Mouse (Mus musculus) midbrain, postnatal 0 days (tissue): ENCODE data around the gene Rrm2. TPM values are rescaled to one million over a fixed set of nuclear protein-coding genes. Genes with fewer than 3 reads are reported as not detected.
A peak's percentile ranks its signal among the peaks of the same experiment; 100 is the strongest.
"Not testable (repeated sequence)": the region's sequence is repeated elsewhere in the genome, so short reads cannot be mapped to it uniquely, and the experiment has no call there.

Experiments used
- ATAC-seq: fragments of 200-750 bp; cut with Nextera tagmentation; 2 replicates; pipeline ENCODE4 v1.8.0; 2017; ENCODE audit warnings: moderate number of reproducible peaks, mild to moderate bottlenecking, moderate TSS enrichment, moderate library complexity; ENCODE audit not compliant: low FRiP score
- DNase-seq: peaks from one replicate; pipeline ENCODE4 v3.0.0-alpha.2; 2015; ENCODE audit warnings: low spot score
- H3K27ac ChIP-seq: fragments of 300-500 bp; sonication (generic); 2 replicates; pipeline ENCODE4 v1.5.1; 2014; ENCODE audit warnings: low read depth, mild to moderate bottlenecking, low read length, mixed read lengths
- H3K27me3 ChIP-seq: fragments of 300-500 bp; sonication (generic); 2 replicates; pipeline ENCODE4 v1.6.1; 2014; ENCODE audit warnings: low read length, control low read depth, mixed read lengths; ENCODE audit not compliant: insufficient read depth
- H3K36me3 ChIP-seq: fragments of 300-500 bp; sonication (generic); 2 replicates; pipeline ENCODE4 v1.6.1; 2014; ENCODE audit warnings: low read length, control low read depth, mixed read lengths; ENCODE audit not compliant: insufficient read depth
- H3K4me1 ChIP-seq: fragments of 300-500 bp; sonication (generic); 2 replicates; pipeline ENCODE4 v1.6.1; 2014; ENCODE audit warnings: mild to moderate bottlenecking, control low read depth, antibody characterized with exemption, low read length, mixed read lengths; ENCODE audit not compliant: insufficient read depth
- H3K4me2 ChIP-seq: fragments of 300-500 bp; sonication (generic); 2 replicates; pipeline ENCODE4 v1.6.1; 2014; ENCODE audit warnings: low read depth, mild to moderate bottlenecking, low read length, mixed read lengths; ENCODE audit not compliant: poor library complexity, severe bottlenecking
- H3K4me3 ChIP-seq: fragments of 300-500 bp; sonication (generic); 2 replicates; pipeline ENCODE4 v1.5.1; 2014; ENCODE audit warnings: low read depth, mild to moderate bottlenecking, low read length, moderate library complexity
- H3K9ac ChIP-seq: fragments of 300-500 bp; sonication (generic); replicated peaks from 2 replicates; pipeline ENCODE4 v1.6.1; 2014; ENCODE audit warnings: mild to moderate bottlenecking, low read length, moderate library complexity, mixed read lengths; ENCODE audit not compliant: poor library complexity, severe bottlenecking
- H3K9me3 ChIP-seq: fragments of 300-500 bp; sonication (generic); 2 replicates; pipeline ENCODE4 v1.6.1; 2016; ENCODE audit warnings: low read length, control low read depth
- CTCF ChIP-seq: IDR thresholded peaks from 2 replicates; pipeline ENCODE4 v1.5.1; 2016; ENCODE audit warnings: antibody characterized with exemption, mild to moderate bottlenecking
- WGBS: fragments of 180-500 bp; shearing (Covaris S2); extraction: QIAGEN DNeasy Blood & Tissue Kit; methylation state at CpG from one replicate; pipeline ENCODE4 v1.1.7; 2014; 5-methylcytosine and 5-hydroxymethylcytosine counted together
- polyA plus RNA-seq: library from polyadenylated mRNA; unstranded; fragments of >200 nt; fragmentation: Nextera tagmentation; extraction: Ambion mirVana; gene quantifications from 2 replicates; pipeline ENCODE4 v1.2.1, GENCODE M21; 2015
- total RNA-seq: library from RNA; depleted of rRNA; stranded (reverse); fragments of >200 nt; gene quantifications from 2 replicates; pipeline ENCODE4 v1.2.3, GENCODE M21; 2014

Gene Rrm2
- total and polyA plus RNA-seq, 2 experiments from 2014 or later = 15.1 to 23.4 TPM

- H3K9ac ChIP-seq = no peak overlapping the region
- ATAC-seq (no peak), DNase-seq (no peak)
- H3K9me3 ChIP-seq = no peaks in the 10 kb centered on the region
- no peaks in the 10 kb centered on the region for H3K36me3 ChIP-seq
- TF ChIP-seq CTCF = no peak
- 0 out of 2 replicates have a peak, but pooled peaks cover 3% of the 10 kb centered on the region for H3K27me3 ChIP-seq
- no peak overlapping the region for H3K27ac ChIP-seq
- no peak overlapping the region for H3K4me3 ChIP-seq
- H3K4me1 ChIP-seq = no peaks in the 10 kb centered on the region
- no peak overlapping the region for H3K4me2 ChIP-seq
- WGBS = 82% methylated on average over 10 of the region's 10 CpGs
These were observed 8.5 kb upstream of the Rrm2 start for GRCm38 (mm10) chr12:24699578-24699977.

GRCm38 (mm10) chr12:24701621-24702020 lies 6.4 kb upstream of the Rrm2 start:
- not testable (repeated sequence) for ATAC-seq, H3K9me3 ChIP-seq, H3K4me1 ChIP-seq, H3K36me3 ChIP-seq, H3K9ac ChIP-seq, H3K4me3 ChIP-seq, DNase-seq, H3K27ac ChIP-seq, H3K27me3 ChIP-seq, H3K4me2 ChIP-seq
- TF ChIP-seq CTCF = peak; percentile 18; the same call in 1 of the 2 replicates
- WGBS = 90% methylated on average over 9 of the region's 9 CpGs

- 0 out of 2 replicates have a peak, but pooled peaks cover 3% of the 10 kb centered on the region for H3K27me3 ChIP-seq
- no peak for TF ChIP-seq CTCF
- no peak overlapping the region for H3K4me2 ChIP-seq
- H3K4me3 ChIP-seq = no peak overlapping the region
- H3K4me1 ChIP-seq = no peaks in the 10 kb centered on the region
- no peak for DNase-seq
- H3K9ac ChIP-seq = no peak overlapping the region
- H3K9me3 ChIP-seq = no peaks in the 10 kb centered on the region
- 90% methylated on average over 3 of the region's 3 CpGs for WGBS
- ATAC-seq = no peak
- no peak overlapping the region for H3K27ac ChIP-seq
- no peaks in the 10 kb centered on the region for H3K36me3 ChIP-seq
These were observed 5.0 kb upstream of the Rrm2 start for GRCm38 (mm10) chr12:24703013-24703412.

GRCm38 (mm10) chr12:24705502-24706263 lies 2.4 kb upstream of the Rrm2 start:
- no peak for TF ChIP-seq CTCF
- no peak for ATAC-seq

GRCm38 (mm10) chr12:24706764-24707479 lies 1.1 kb upstream of the Rrm2 start:
- Histone ChIP-seq H3K27ac (no peak overlapping the region), H3K4me1 (peaks cover 5% of the 10 kb centered on the region; the same call in 1 of the 2 replicates), H3K27me3 (0 out of 2 replicates have a peak, but pooled peaks cover 3% of the 10 kb centered on the region), H3K4me2 (peak overlapping the region; percentile 91), H3K9ac (no peak overlapping the region), H3K9me3 (no peaks in the 10 kb centered on the region), H3K36me3 (no peaks in the 10 kb centered on the region), H3K4me3 (no peak overlapping the region)
- WGBS = under 1% methylated on average over 27 of the region's 27 CpGs
- no peak for ATAC-seq
- DNase-seq = peak; percentile 15
- no peak for TF ChIP-seq CTCF

More at GRCm38 (mm10) chr12:24705502-24706263, 2.4 kb upstream of the Rrm2 start:
- peaks cover 5% of the 10 kb centered on the region; the same call in 1 of the 2 replicates for H3K4me1 ChIP-seq
- no peak overlapping the region for H3K4me3 ChIP-seq
- H3K9me3 ChIP-seq = no peaks in the 10 kb centered on the region
- 0 out of 2 replicates have a peak, but pooled peaks cover 3% of the 10 kb centered on the region for H3K27me3 ChIP-seq
- no peak for DNase-seq
- no peak overlapping the region for H3K9ac ChIP-seq
- H3K27ac ChIP-seq = no peak overlapping the region
- no peaks in the 10 kb centered on the region for H3K36me3 ChIP-seq
- no peak overlapping the region for H3K4me2 ChIP-seq
- WGBS = 89% methylated on average over 15 of the region's 15 CpGs

GRCm38 (mm10) chr12:24707480-24707802 lies 600 bp upstream of the Rrm2 start:
- Histone ChIP-seq H3K36me3 (no peaks in the 10 kb centered on the region; the same call in 1 of the 2 replicates), H3K4me1 (peaks cover 5% of the 10 kb centered on the region; the same call in 1 of the 2 replicates), H3K27me3 (0 out of 2 replicates have a peak, but pooled peaks cover 3% of the 10 kb centered on the region), H3K27ac (no peak overlapping the region), H3K9me3 (no peaks in the 10 kb centered on the region), H3K4me3 (peak overlapping the region; percentile 58), H3K4me2 (peak overlapping the region; percentile 91), H3K9ac (no peak overlapping the region)
- ATAC-seq (no peak), DNase-seq (no peak)
- 1% methylated on average over 9 of the region's 9 CpGs for WGBS
- TF ChIP-seq CTCF = no peak
